Mouse (Mus musculus): ENCODE measurements around the gene Lgi4. TPM values are rescaled to one million over a fixed set of nuclear protein-coding genes. Genes with fewer than 3 reads are reported as not detected.

Lgi4 gene
- 1 to 10 TPM in 1 of 2 experiments, under 1 TPM in 1; 0.95 to 1.4 TPM for total RNA-seq (2021)

GRCm38 (mm10) chr7:31059108-31059507 is at the start of gene Lgi4:
TSS of gene Lgi4 (plus strand) at chr7:31059342.
- peak; percentile 95 for DNase-seq

- DNase-seq = no peak
These were observed 46.2 kb upstream of the Lgi4 start for GRCm38 (mm10) chr7:31012971-31013370.

GRCm38 (mm10) chr7:31017104-31017901 is 41.8 kb upstream of the Lgi4 start:
- peak; percentile 54 for DNase-seq

- no peak for DNase-seq
These were observed 30.5 kb upstream of the Lgi4 start for GRCm38 (mm10) chr7:31028609-31029008.

- DNase-seq = no peak
These were observed 28.4 kb upstream of the Lgi4 start for GRCm38 (mm10) chr7:31030717-31031116.

- no peak for DNase-seq
These were observed 27.4 kb upstream of the Lgi4 start for GRCm38 (mm10) chr7:31031731-31032130.

- DNase-seq = no peak
These were observed 25.6 kb upstream of the Lgi4 start for GRCm38 (mm10) chr7:31033409-31034165.

GRCm38 (mm10) chr7:31034789-31035188 is 24.4 kb upstream of the Lgi4 start:
- peak; percentile 35 for DNase-seq

- no peak for DNase-seq
These were observed 23.9 kb upstream of the Lgi4 start for GRCm38 (mm10) chr7:31035291-31035690.

- no peak for DNase-seq
These were observed 22.2 kb upstream of the Lgi4 start for GRCm38 (mm10) chr7:31036917-31037316.

- no peak for DNase-seq
These were observed 21.5 kb upstream of the Lgi4 start for GRCm38 (mm10) chr7:31037675-31038074.

- DNase-seq = no peak
These were observed 20.1 kb upstream of the Lgi4 start for GRCm38 (mm10) chr7:31039011-31039410.

GRCm38 (mm10) chr7:31040281-31041022 is 18.7 kb upstream of the Lgi4 start:
- DNase-seq = no peak

- DNase-seq = no peak
These were observed 18.1 kb upstream of the Lgi4 start for GRCm38 (mm10) chr7:31041023-31041407.

GRCm38 (mm10) chr7:31041662-31042315 is 17.4 kb upstream of the Lgi4 start:
- peak; percentile 73 for DNase-seq

GRCm38 (mm10) chr7:31042431-31042910 is 16.7 kb upstream of the Lgi4 start, which contains the start of gene Fxyd5:
TSS of gene Fxyd5 (minus strand) at chr7:31042481.
- no peak for DNase-seq

GRCm38 (mm10) chr7:31049135-31049845 is 9.9 kb upstream of the Lgi4 start:
- DNase-seq = peak; percentile 49

GRCm38 (mm10) chr7:31049846-31050281 is 9.3 kb upstream of the Lgi4 start:
- DNase-seq = no peak

- no peak for DNase-seq
These were observed 8.7 kb upstream of the Lgi4 start for GRCm38 (mm10) chr7:31050487-31050886.

GRCm38 (mm10) chr7:31050921-31051320 is 8.2 kb upstream of the Lgi4 start:
- peak; percentile 25 for DNase-seq

- peak; percentile 27 for DNase-seq
These were observed 7.7 kb upstream of the Lgi4 start, which contains the start of gene Fxyd7 for GRCm38 (mm10) chr7:31051321-31052021. TSS of gene Fxyd7 (minus strand) at chr7:31051467.

Data from heart, postnatal 4 days (tissue).